Mouse (Mus musculus) adrenal gland, postnatal 36 days (tissue): Measurements from ENCODE around the gene Fga. TPM values are rescaled to one million over a fixed set of nuclear protein-coding genes. Genes with fewer than 3 reads are reported as not detected.

ENCODE experiments used
- DNase-seq, 2 experiments: peaks; one replicate each; pipeline ENCODE4 v3.0.0; 2021; ENCODE audit warnings: mixed read lengths in 1 of 2
- long read RNA-seq, 2 experiments: library from polyadenylated mRNA; stranded (forward); transcript quantifications; one replicate each; pipeline ENCODE4 v2.0.0; 2021; ENCODE audit warnings: borderline sequencing depth in 2 of 2
- total RNA-seq, 2 experiments: library from RNA; stranded (reverse); gene quantifications; 2 replicates each; pipeline ENCODE4 v1.2.3; 2021

The Fga gene
- total RNA-seq = 1 to 10 TPM in 1 of 2 experiments, not detected in 1; 3.8 TPM
- long read RNA-seq, experiment 1, partial matches to known transcripts = 0 of 1 reads
- long read RNA-seq, experiment 1, other reads (novel, unspliced or antisense) = 0 of 1 reads
- long read RNA-seq, experiment 2, transcript Fga-201 (5 exons, 2,083 nt) = major isoform, 8 of 8 reads
- long read RNA-seq, experiment 2, partial matches to known transcripts = 0 of 8 reads
- long read RNA-seq, experiment 2, other reads (novel, unspliced or antisense) = 0 of 8 reads

GRCm38 (mm10) chr3:83025475-83026301, at the start of gene Fga:
Gene Fga, plus strand, starts transcription at chr3:83026076.
- no peak for DNase-seq

- DNase-seq = peak; percentile 64 to 71
Observed at GRCm38 (mm10) chr3:82980818-82981217, 45.1 kb upstream of the Fga start.

GRCm38 (mm10) chr3:82981861-82982260, 44.0 kb upstream of the Fga start:
- DNase-seq = peak in 1 of 2 experiments; percentile 12

GRCm38 (mm10) chr3:82984840-82985239, 41.0 kb upstream of the Fga start:
- DNase-seq = no peak

- DNase-seq = no peak
Observed at GRCm38 (mm10) chr3:82991963-82992362, 33.9 kb upstream of the Fga start.

- DNase-seq = no peak
Observed at GRCm38 (mm10) chr3:82992956-82993355, 32.9 kb upstream of the Fga start.

- peak; percentile 65 to 74 for DNase-seq
Observed at GRCm38 (mm10) chr3:82995368-82995767, 30.5 kb upstream of the Fga start.

- no peak for DNase-seq
Observed at GRCm38 (mm10) chr3:82996656-82997055, 29.2 kb upstream of the Fga start.

- DNase-seq = peak in 1 of 2 experiments; percentile 37
Observed at GRCm38 (mm10) chr3:82998772-82999463, 27.0 kb upstream of the Fga start.

GRCm38 (mm10) chr3:82999995-83000394, 25.9 kb upstream of the Fga start:
- no peak for DNase-seq

GRCm38 (mm10) chr3:83002191-83002590, 23.7 kb upstream of the Fga start:
- peak; percentile 19 to 46 for DNase-seq

GRCm38 (mm10) chr3:83003068-83003467, 22.8 kb upstream of the Fga start:
- no peak for DNase-seq

- no peak for DNase-seq
Observed at GRCm38 (mm10) chr3:83004801-83005200, 21.1 kb upstream of the Fga start.

GRCm38 (mm10) chr3:83007557-83007956, 18.3 kb upstream of the Fga start, which contains the start of gene Fgg:
Gene Fgg, plus strand, starts transcription at chr3:83007724.
- no peak for DNase-seq

GRCm38 (mm10) chr3:83010291-83010690, 15.6 kb upstream of the Fga start:
- no peak for DNase-seq

GRCm38 (mm10) chr3:83011136-83011535, 14.7 kb upstream of the Fga start:
- no peak for DNase-seq

GRCm38 (mm10) chr3:83011565-83011964, 14.3 kb upstream of the Fga start:
- no peak for DNase-seq

- no peak for DNase-seq
Observed at GRCm38 (mm10) chr3:83012636-83013035, 13.2 kb upstream of the Fga start.

GRCm38 (mm10) chr3:83013951-83014350, 11.9 kb upstream of the Fga start:
- no peak for DNase-seq

- DNase-seq = no peak
Observed at GRCm38 (mm10) chr3:83016236-83016635, 9.6 kb upstream of the Fga start.

GRCm38 (mm10) chr3:83020387-83020786, 5.5 kb upstream of the Fga start:
- no peak for DNase-seq

- DNase-seq = no peak
Observed at GRCm38 (mm10) chr3:83021176-83021575, 4.7 kb upstream of the Fga start.

GRCm38 (mm10) chr3:83025036-83025435, 840 bp upstream of the Fga start:
- no peak for DNase-seq
